Mouse (Mus musculus): ENCODE measurements around the gene Arglu1. TPM values are rescaled to one million over a fixed set of nuclear protein-coding genes. Genes with fewer than 3 reads are reported as not detected.

The Arglu1 gene
- polyA plus RNA-seq (2015; fragmentation: Nextera tagmentation; extraction: Ambion mirVana) = 153 and 155 TPM in 2 replicates

GRCm38 (mm10) chr8:8690146-8691092, at the start of gene Arglu1:
Gene Arglu1 (minus strand): TSS chr8:8690521.

DNA sequence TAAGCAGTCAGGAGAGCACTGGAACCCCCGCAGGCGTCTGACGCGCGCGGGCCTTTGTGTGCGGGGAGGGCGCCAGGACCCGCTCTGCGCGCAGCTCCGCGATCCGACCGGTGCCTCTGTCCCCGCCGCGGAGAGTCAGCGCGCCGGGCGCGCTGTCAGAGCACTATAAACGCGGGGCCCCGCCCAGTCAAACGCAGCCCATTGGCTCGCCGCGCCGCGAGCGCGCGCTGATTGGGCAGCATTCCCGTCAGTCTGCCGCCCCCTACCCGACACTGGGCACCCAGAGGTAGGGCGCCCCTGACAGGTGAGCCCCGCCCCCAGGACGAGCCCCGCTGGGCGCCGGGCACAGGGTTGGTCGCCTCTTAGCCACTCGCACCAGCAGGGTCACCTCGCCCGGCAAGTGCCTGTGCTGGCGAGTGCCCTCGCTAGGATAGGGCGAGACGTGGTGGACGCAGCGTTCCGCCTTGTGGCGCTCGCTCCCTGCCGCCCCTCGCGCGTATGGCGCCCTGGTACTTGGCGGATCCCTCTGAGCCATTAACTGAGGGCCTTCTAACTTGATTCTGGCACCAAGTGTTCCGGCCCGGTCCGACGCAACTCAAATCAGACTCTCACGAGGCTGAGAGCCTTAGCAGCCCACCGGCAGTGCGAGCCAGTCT, 29.1 kb downstream of the Arglu1 start, which contains the start of gene Efnb2:
TSS of gene Efnb2 (minus strand) at position 140 of the 656 bp plus-strand sequence.

Small RNAs within 50 kb of the gene (microRNA-seq; reads per million reads assigned to microRNA genes)
- 2.0 reads per million for gene Mir7654

Other genes starting within 250 kb of the Arglu1 start
- gene Efnb2, start 29.3 kb downstream of the Arglu1 start, polyA plus RNA-seq (2015; fragmentation: Nextera tagmentation; extraction: Ambion mirVana) = 10.7 and 12.3 TPM in 2 replicates